Comparison of ENCODE assay signal across 13 mouse cellular contexts in the genomic region with DNA sequence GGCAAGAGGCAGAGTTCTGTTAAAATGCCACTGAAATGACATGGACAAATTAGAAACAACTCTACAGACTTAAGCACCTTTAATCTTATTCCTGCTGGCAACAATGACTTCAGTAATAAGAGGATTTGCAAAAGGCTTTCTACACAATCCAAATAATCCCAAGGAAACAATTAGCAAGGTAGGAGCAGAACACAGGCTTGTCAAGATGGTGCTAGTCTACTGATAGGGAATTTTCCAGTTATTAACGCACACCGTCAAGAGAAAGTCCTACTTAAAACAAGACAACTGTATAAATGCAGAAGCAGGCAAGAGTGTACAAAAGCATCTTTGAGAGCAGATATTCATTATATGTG.
DNase-seq lines count a peak whose midpoint lies in the region; ATAC-seq and TF ChIP-seq lines count a peak whose summit lies in the region.
"Had no signal": no experiment of that assay in that cellular context is flagged by ENCODE, and none has a peak within 500 bp of the region (broad histone marks: within the 10 kb centered on the region; RNA-seq: fewer than 3 reads in every experiment).

No protein-coding gene starts in this region.

- peak overlapping the region; percentile 34; the same call in 1 of the 2 replicates for H3K4me3 ChIP-seq in forebrain, embryonic 10.5 days
- no peak overlapping the region for H3K4me3 ChIP-seq in hindbrain, embryonic 14.5 days (replicated peaks; ENCODE audit: low read length)
- no peak overlapping the region for H3K4me3 ChIP-seq in neural tube, embryonic 12.5 days
- no peak overlapping the region for H3K4me3 ChIP-seq in lung, postnatal 0 days (ENCODE audit: low read depth, low read length)
- H3K4me3 ChIP-seq: heart, embryonic 10.5 days; limb, embryonic 12.5 days had no signal

- no peak for DNase-seq in frontal cortex, postnatal 10 days (ENCODE audit: low spot score in 2 of 2)
- DNase-seq in forebrain, embryonic 10.5 days (ENCODE audit: extremely low spot score, low spot score): no peak
- DNase-seq in hindbrain, embryonic 14.5 days (ENCODE audit: low spot score): no peak
- no peak for DNase-seq in urinary bladder, postnatal 25 days (ENCODE audit: low spot score)
- no peak for DNase-seq in ovary, adult 18-20 months (ENCODE audit: low spot score)
- no peak for DNase-seq in lung, postnatal 0 days (ENCODE audit: low spot score)
- DNase-seq: adrenal gland, postnatal 14 days; kidney, adult 9 months; lung, adult 18-20 months had no signal

- TF ChIP-seq CTCF in lung, postnatal 0 days (IDR thresholded peaks at IDR 0.05): no peak

- WGBS in forebrain, embryonic 10.5 days: 49% methylated on average over 2 of the region's 2 CpGs
- 29% methylated on average over 2 of the region's 2 CpGs for WGBS in hindbrain, embryonic 14.5 days
- WGBS in neural tube, embryonic 12.5 days: 64% methylated on average over 2 of the region's 2 CpGs
- 83% methylated on average over 2 of the region's 2 CpGs for WGBS in lung, postnatal 0 days

- H3K4me2 ChIP-seq in hindbrain, embryonic 14.5 days (replicated peaks): peak overlapping the region; percentile 18
- H3K4me2 ChIP-seq in neural tube, embryonic 12.5 days (replicated peaks): peak overlapping the region; percentile 16; the same call in 1 of the 2 replicates
- no peak overlapping the region for H3K4me2 ChIP-seq in lung, postnatal 0 days (replicated peaks; ENCODE audit: low read depth, low read length)
- H3K4me2 ChIP-seq: limb, embryonic 12.5 days had no signal

- no peak for TF ChIP-seq EP300 in lung, postnatal 0 days (IDR thresholded peaks at IDR 0.05)

- peaks cover 36% of the 10 kb centered on the region for H3K4me1 ChIP-seq in forebrain, embryonic 10.5 days
- H3K4me1 ChIP-seq in hindbrain, embryonic 14.5 days (replicated peaks; ENCODE audit: control insufficient read depth, insufficient read depth, low read length): peaks cover 28% of the 10 kb centered on the region
- peaks cover 21% of the 10 kb centered on the region; the same call in 1 of the 2 replicates for H3K4me1 ChIP-seq in neural tube, embryonic 12.5 days
- H3K4me1 ChIP-seq in lung, postnatal 0 days (ENCODE audit: insufficient read depth, low read depth, low read length): 0 out of 2 replicates have a peak, but pooled peaks cover 3% of the 10 kb centered on the region

- peak; percentile 6; the same call in 1 of the 2 replicates for ATAC-seq in frontal cortex, adult (ENCODE audit: low TSS enrichment)
- peak; percentile 52 for ATAC-seq in hindbrain, embryonic 14.5 days (ENCODE audit: low FRiP score)
- ATAC-seq in neural tube, embryonic 12.5 days (ENCODE audit: low FRiP score, low read depth): peak; percentile 41
- ATAC-seq in lung, postnatal 0 days: no peak

- H3K27ac ChIP-seq in forebrain, embryonic 10.5 days: peak overlapping the region; percentile 58; the same call in 1 of the 2 replicates
- peak overlapping the region; percentile 68 for H3K27ac ChIP-seq in hindbrain, embryonic 14.5 days
- H3K27ac ChIP-seq in neural tube, embryonic 12.5 days: no peak overlapping the region
- no peak overlapping the region for H3K27ac ChIP-seq in lung, postnatal 0 days (ENCODE audit: low read length)
- H3K27ac ChIP-seq: heart, embryonic 10.5 days; limb, embryonic 12.5 days had no signal

- H3K27me3 ChIP-seq in forebrain, embryonic 10.5 days (ENCODE audit: poor library complexity, severe bottlenecking): no peaks in the 10 kb centered on the region
- no peaks in the 10 kb centered on the region for H3K27me3 ChIP-seq in hindbrain, embryonic 14.5 days (ENCODE audit: control insufficient read depth, insufficient read depth, low read length)
- H3K27me3 ChIP-seq in neural tube, embryonic 12.5 days (replicated peaks): no peaks in the 10 kb centered on the region
- no peaks in the 10 kb centered on the region for H3K27me3 ChIP-seq in lung, postnatal 0 days (replicated peaks; ENCODE audit: insufficient read depth, low read length)
- H3K27me3 ChIP-seq: limb, embryonic 12.5 days had no signal

- no peaks in the 10 kb centered on the region for H3K9me3 ChIP-seq in forebrain, embryonic 10.5 days
- H3K9me3 ChIP-seq in hindbrain, embryonic 14.5 days (ENCODE audit: control insufficient read depth, low read length): no peaks in the 10 kb centered on the region
- no peaks in the 10 kb centered on the region for H3K9me3 ChIP-seq in neural tube, embryonic 12.5 days
- H3K9me3 ChIP-seq in lung, postnatal 0 days (ENCODE audit: low read length): no peaks in the 10 kb centered on the region
- H3K9me3 ChIP-seq: heart, embryonic 10.5 days; limb, embryonic 12.5 days had no signal

- no peaks in the 10 kb centered on the region; the same call in 1 of the 2 replicates for H3K36me3 ChIP-seq in forebrain, embryonic 10.5 days (replicated peaks)
- no peaks in the 10 kb centered on the region for H3K36me3 ChIP-seq in hindbrain, embryonic 14.5 days (replicated peaks; ENCODE audit: control insufficient read depth, insufficient read depth)
- H3K36me3 ChIP-seq in neural tube, embryonic 12.5 days: no peaks in the 10 kb centered on the region
- no peaks in the 10 kb centered on the region for H3K36me3 ChIP-seq in lung, postnatal 0 days (ENCODE audit: insufficient read depth, low read length)
- H3K36me3 ChIP-seq: heart, embryonic 10.5 days; limb, embryonic 12.5 days had no signal

- H3K9ac ChIP-seq in hindbrain, embryonic 14.5 days: no peak overlapping the region
- no peak overlapping the region for H3K9ac ChIP-seq in neural tube, embryonic 12.5 days
- no peak overlapping the region for H3K9ac ChIP-seq in lung, postnatal 0 days (replicated peaks; ENCODE audit: low read depth)
- H3K9ac ChIP-seq: limb, embryonic 12.5 days had no signal

Comparison
In these comparisons a context has a peak if more than half of its experiments do, and no peak if none do; other contexts are left out.
1. H3K27ac ChIP-seq: peak in forebrain, embryonic 10.5 days (single experiment) and hindbrain, embryonic 14.5 days (single experiment); none in neural tube, embryonic 12.5 days (single experiment) and lung, postnatal 0 days (single experiment).